Mouse (Mus musculus): ENCODE results near the gene Csnka2ip. TPM values are rescaled to one million over a fixed set of nuclear protein-coding genes. Genes with fewer than 3 reads are reported as not detected.

Gene Csnka2ip
- polyA plus RNA-seq (2014; fragmentation: Nextera tagmentation; extraction: Ambion mirVana): not detected in 2 replicates

GRCm38 (mm10) chr16:64602308-64602707, at the start of gene Csnka2ip:
Csnka2ip (minus strand) TSS chr16:64602408.
- no peak for ATAC-seq (ENCODE audit: low FRiP score)
- H3K36me3 ChIP-seq (ENCODE audit: control insufficient read depth, insufficient read depth, low read length): no peaks in the 10 kb centered on the region
- WGBS: 90% methylated on average over 1 of the region's 1 CpGs

GRCm38 (mm10) chr16:64649594-64650290, 47.5 kb upstream of the Csnka2ip start:
- Histone ChIP-seq H3K4me1 (ENCODE audit: control insufficient read depth, insufficient read depth, low read length) (no peaks in the 10 kb centered on the region), H3K9ac (ENCODE audit: low read length) (no peak overlapping the region), H3K36me3 (ENCODE audit: control insufficient read depth, insufficient read depth, low read length) (no peaks in the 10 kb centered on the region), H3K27me3 (ENCODE audit: control insufficient read depth, insufficient read depth, low read length) (no peaks in the 10 kb centered on the region), H3K4me3 (ENCODE audit: low read depth, low read length) (no peak overlapping the region), H3K4me2 (no peak overlapping the region), H3K27ac (ENCODE audit: low read depth, low read length) (no peak overlapping the region), H3K9me3 (ENCODE audit: control insufficient read depth, low read length) (no peaks in the 10 kb centered on the region)
- no peak for DNase-seq (ENCODE audit: low spot score, missing footprints)
- WGBS: 71% methylated on average over 13 of the region's 13 CpGs
- peak; percentile 58; the same call in 1 of the 2 replicates for ATAC-seq (ENCODE audit: low FRiP score)

More at GRCm38 (mm10) chr16:64602308-64602707, at the start of gene Csnka2ip:
- H3K4me3 ChIP-seq (ENCODE audit: low read depth, low read length): no peak within 1 kb of the TSS
- H3K27ac ChIP-seq (ENCODE audit: low read depth, low read length): no peak within 1 kb of the TSS
- DNase-seq (ENCODE audit: low spot score, missing footprints): no peak
- no peaks in the 10 kb centered on the region for H3K4me1 ChIP-seq (ENCODE audit: control insufficient read depth, insufficient read depth, low read length)
- no peak within 1 kb of the TSS for H3K4me2 ChIP-seq
- H3K9ac ChIP-seq (ENCODE audit: low read length): no peak within 1 kb of the TSS
- H3K27me3 ChIP-seq (ENCODE audit: control insufficient read depth, insufficient read depth, low read length): no peaks in the 10 kb centered on the region
- H3K9me3 ChIP-seq (ENCODE audit: control insufficient read depth, low read length): no peaks in the 10 kb centered on the region

GRCm38 (mm10) chr16:64647771-64648170, 45.6 kb upstream of the Csnka2ip start:
- Histone ChIP-seq H3K27ac (ENCODE audit: low read depth, low read length) (no peak overlapping the region), H3K4me3 (ENCODE audit: low read depth, low read length) (no peak overlapping the region), H3K9ac (ENCODE audit: low read length) (no peak overlapping the region), H3K27me3 (ENCODE audit: control insufficient read depth, insufficient read depth, low read length) (no peaks in the 10 kb centered on the region), H3K36me3 (ENCODE audit: control insufficient read depth, insufficient read depth, low read length) (no peaks in the 10 kb centered on the region), H3K4me2 (no peak overlapping the region), H3K9me3 (ENCODE audit: control insufficient read depth, low read length) (no peaks in the 10 kb centered on the region), H3K4me1 (ENCODE audit: control insufficient read depth, insufficient read depth, low read length) (no peaks in the 10 kb centered on the region)
- DNase-seq (ENCODE audit: low spot score, missing footprints) (no peak), ATAC-seq (ENCODE audit: low FRiP score) (no peak)
- 85% methylated on average over 2 of the region's 2 CpGs for WGBS

DNA sequence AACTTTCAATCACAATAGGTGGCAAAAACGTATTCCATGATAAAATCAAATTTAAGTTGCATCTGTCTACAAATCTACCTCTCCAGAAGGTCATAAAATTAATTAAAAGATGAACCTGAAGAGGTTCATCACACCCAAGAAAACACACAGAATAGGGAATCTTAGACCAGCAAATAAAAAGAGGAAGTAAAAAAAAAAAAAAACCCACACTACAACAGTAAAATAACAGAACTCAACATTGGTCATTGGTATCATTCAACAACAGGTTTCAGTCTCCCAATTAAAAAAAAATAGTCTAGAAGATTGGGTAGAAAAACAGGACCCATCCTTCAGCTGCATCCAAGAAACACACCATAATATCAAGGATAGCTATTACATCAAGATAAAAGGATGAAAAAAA, 32.9 kb upstream of the Csnka2ip start:
- no peaks in the 10 kb centered on the region for H3K9me3 ChIP-seq (ENCODE audit: control insufficient read depth, low read length)
- no peak overlapping the region for H3K27ac ChIP-seq (ENCODE audit: low read depth, low read length)

DNA sequence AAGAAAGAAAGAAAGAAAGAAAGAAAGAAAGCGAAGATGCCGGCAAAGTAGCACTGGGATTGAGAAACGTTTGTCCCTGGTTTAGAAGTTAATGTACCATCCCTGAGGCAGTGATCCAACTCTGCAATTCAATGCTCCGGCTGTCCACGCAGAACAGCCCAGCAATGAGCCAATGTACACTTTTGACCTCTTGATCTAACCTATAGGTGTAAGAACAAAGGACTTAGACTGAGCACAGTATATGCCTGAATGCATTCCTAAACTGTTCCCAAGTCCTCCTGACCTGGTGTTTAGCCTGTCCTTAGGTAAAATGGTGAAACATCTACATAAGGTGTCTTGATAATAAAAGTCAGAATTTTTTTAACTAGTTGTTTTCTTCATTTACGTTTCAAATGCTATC, 17.9 kb upstream of the Csnka2ip start:
- Histone ChIP-seq H3K4me2 (no peak overlapping the region), H3K36me3 (ENCODE audit: control insufficient read depth, insufficient read depth, low read length) (no peaks in the 10 kb centered on the region), H3K4me3 (ENCODE audit: low read depth, low read length) (no peak overlapping the region), H3K27me3 (ENCODE audit: control insufficient read depth, insufficient read depth, low read length) (no peaks in the 10 kb centered on the region), H3K27ac (ENCODE audit: low read depth, low read length) (no peak overlapping the region), H3K9me3 (ENCODE audit: control insufficient read depth, low read length) (no peaks in the 10 kb centered on the region), H3K9ac (ENCODE audit: low read length) (no peak overlapping the region), H3K4me1 (ENCODE audit: control insufficient read depth, insufficient read depth, low read length) (no peaks in the 10 kb centered on the region)
- ATAC-seq (ENCODE audit: low FRiP score): no peak
- DNase-seq (ENCODE audit: low spot score, missing footprints): no peak
- WGBS: 79% methylated on average over 6 of the region's 6 CpGs

More for the DNA sequence above, 32.9 kb upstream of the Csnka2ip start:
- Histone ChIP-seq H3K27me3 (ENCODE audit: control insufficient read depth, insufficient read depth, low read length) (no peaks in the 10 kb centered on the region), H3K4me3 (ENCODE audit: low read depth, low read length) (no peak overlapping the region), H3K36me3 (ENCODE audit: control insufficient read depth, insufficient read depth, low read length) (no peaks in the 10 kb centered on the region), H3K4me1 (ENCODE audit: control insufficient read depth, insufficient read depth, low read length) (no peaks in the 10 kb centered on the region), H3K9ac (ENCODE audit: low read length) (no peak overlapping the region), H3K4me2 (no peak overlapping the region)
- ATAC-seq (ENCODE audit: low FRiP score): no peak
- 74% methylated on average over 1 of the region's 1 CpGs for WGBS
- no peak for DNase-seq (ENCODE audit: low spot score, missing footprints)

GRCm38 (mm10) chr16:64614648-64615047, 12.4 kb upstream of the Csnka2ip start:
- 83% methylated on average over 3 of the region's 3 CpGs for WGBS
- no peaks in the 10 kb centered on the region for H3K36me3 ChIP-seq (ENCODE audit: control insufficient read depth, insufficient read depth, low read length)

GRCm38 (mm10) chr16:64607793-64608192, 5.6 kb upstream of the Csnka2ip start:
- Histone ChIP-seq H3K27me3 (ENCODE audit: control insufficient read depth, insufficient read depth, low read length) (no peaks in the 10 kb centered on the region), H3K4me2 (no peak overlapping the region), H3K9ac (ENCODE audit: low read length) (no peak overlapping the region), H3K4me3 (ENCODE audit: low read depth, low read length) (no peak overlapping the region), H3K9me3 (ENCODE audit: control insufficient read depth, low read length) (no peaks in the 10 kb centered on the region), H3K4me1 (ENCODE audit: control insufficient read depth, insufficient read depth, low read length) (no peaks in the 10 kb centered on the region), H3K27ac (ENCODE audit: low read depth, low read length) (no peak overlapping the region), H3K36me3 (ENCODE audit: control insufficient read depth, insufficient read depth, low read length) (no peaks in the 10 kb centered on the region)
- ATAC-seq (ENCODE audit: low FRiP score): no peak
- 95% methylated on average over 1 of the region's 1 CpGs for WGBS
- no peak for DNase-seq (ENCODE audit: low spot score, missing footprints)

More at GRCm38 (mm10) chr16:64614648-64615047, 12.4 kb upstream of the Csnka2ip start:
- H3K9ac ChIP-seq (ENCODE audit: low read length): no peak overlapping the region
- ATAC-seq (ENCODE audit: low FRiP score): no peak
- no peak overlapping the region for H3K4me2 ChIP-seq
- no peaks in the 10 kb centered on the region for H3K9me3 ChIP-seq (ENCODE audit: control insufficient read depth, low read length)
- no peak overlapping the region for H3K4me3 ChIP-seq (ENCODE audit: low read depth, low read length)
- no peaks in the 10 kb centered on the region for H3K27me3 ChIP-seq (ENCODE audit: control insufficient read depth, insufficient read depth, low read length)
- H3K27ac ChIP-seq (ENCODE audit: low read depth, low read length): no peak overlapping the region
- no peaks in the 10 kb centered on the region for H3K4me1 ChIP-seq (ENCODE audit: control insufficient read depth, insufficient read depth, low read length)
- no peak for DNase-seq (ENCODE audit: low spot score, missing footprints)

- Histone ChIP-seq H3K36me3 (ENCODE audit: control insufficient read depth, insufficient read depth, low read length) (no peaks in the 10 kb centered on the region), H3K9me3 (ENCODE audit: control insufficient read depth, low read length) (no peaks in the 10 kb centered on the region), H3K27me3 (ENCODE audit: control insufficient read depth, insufficient read depth, low read length) (no peaks in the 10 kb centered on the region), H3K9ac (ENCODE audit: low read length) (no peak overlapping the region), H3K4me2 (no peak overlapping the region), H3K27ac (ENCODE audit: low read depth, low read length) (no peak overlapping the region), H3K4me3 (ENCODE audit: low read depth, low read length) (no peak overlapping the region), H3K4me1 (ENCODE audit: control insufficient read depth, insufficient read depth, low read length) (no peaks in the 10 kb centered on the region)
- DNase-seq (ENCODE audit: low spot score, missing footprints) (peak; percentile 44), ATAC-seq (ENCODE audit: low FRiP score) (no peak)
- WGBS: 78% methylated on average over 2 of the region's 2 CpGs
These were observed 15.4 kb downstream of the Csnka2ip start for GRCm38 (mm10) chr16:64586825-64587224.

DNA sequence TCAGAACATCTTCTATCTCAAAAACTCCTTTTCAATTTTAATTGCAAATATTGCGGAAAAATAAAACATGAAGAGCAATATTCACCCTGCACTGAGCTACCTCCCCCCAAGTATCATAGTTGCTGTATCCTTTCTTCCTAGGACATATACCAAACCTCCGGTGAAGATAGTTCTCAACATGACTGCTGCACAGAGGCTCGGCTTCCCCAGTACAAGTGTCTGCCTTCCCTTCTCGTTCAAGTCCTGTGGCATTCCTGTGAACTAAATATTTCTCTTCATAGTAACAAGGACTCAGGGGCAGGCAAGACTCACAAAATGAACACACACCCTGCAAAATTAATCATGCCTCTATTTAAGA, 16.0 kb downstream of the Csnka2ip start:
- ATAC-seq (ENCODE audit: low FRiP score) (no peak), DNase-seq (ENCODE audit: low spot score, missing footprints) (peak; percentile 44)
- Histone ChIP-seq H3K27ac (ENCODE audit: low read depth, low read length) (no peak overlapping the region), H3K27me3 (ENCODE audit: control insufficient read depth, insufficient read depth, low read length) (no peaks in the 10 kb centered on the region), H3K4me3 (ENCODE audit: low read depth, low read length) (no peak overlapping the region), H3K9ac (ENCODE audit: low read length) (no peak overlapping the region), H3K4me2 (no peak overlapping the region), H3K4me1 (ENCODE audit: control insufficient read depth, insufficient read depth, low read length) (no peaks in the 10 kb centered on the region), H3K9me3 (ENCODE audit: control insufficient read depth, low read length) (no peaks in the 10 kb centered on the region), H3K36me3 (ENCODE audit: control insufficient read depth, insufficient read depth, low read length) (no peaks in the 10 kb centered on the region)
- WGBS: 91% methylated on average over 4 of the region's 4 CpGs

Measured in midbrain, embryonic 11.5 days (tissue).